Mouse (Mus musculus): ENCODE measurements at regions not wholly inside any gene's neighbourhood (a gene's known extent, or its start where the extent isn't known, plus 50 kb on each side); places are given as distances from the start of the nearest gene placed in this dataset.

GRCm38 (mm10) chr2:72868173-72868572 lies 112.1 kb downstream of the Sp3 start:
- WGBS = 87% methylated on average over 3 of the region's 3 CpGs
- no peaks in the 10 kb centered on the region for H3K27me3 ChIP-seq (ENCODE audit: control insufficient read depth, insufficient read depth, low read length)
- H3K36me3 ChIP-seq (ENCODE audit: control insufficient read depth, insufficient read depth, low read length) = no peaks in the 10 kb centered on the region
- no peak overlapping the region for H3K4me3 ChIP-seq (ENCODE audit: low read depth, low read length)
- TF ChIP-seq POLR2A (IDR thresholded peaks at IDR 0.05; ENCODE audit: low read depth, low read length) = no peak
- no peak for TF ChIP-seq CTCF (IDR thresholded peaks at IDR 0.05; ENCODE audit: extremely low read depth, insufficient read length, insufficient replicate concordance, low read depth, low read length)
- no peak overlapping the region for H3K27ac ChIP-seq (ENCODE audit: insufficient read depth, low read depth, low read length)
- H3K4me1 ChIP-seq (ENCODE audit: control insufficient read depth, insufficient read depth, insufficient read length, low read length) = peaks cover 9% of the 10 kb centered on the region

GRCm38 (mm10) chr2:72871836-72872235 lies 108.4 kb downstream of the Sp3 start:
- no peaks in the 10 kb centered on the region; the same call in 1 of the 2 replicates for H3K4me1 ChIP-seq (ENCODE audit: control insufficient read depth, insufficient read depth, insufficient read length, low read length)
- no peaks in the 10 kb centered on the region; the same call in 1 of the 2 replicates for H3K27me3 ChIP-seq (ENCODE audit: control insufficient read depth, insufficient read depth, low read length)
- 83% methylated on average over 5 of the region's 5 CpGs for WGBS
- H3K36me3 ChIP-seq (ENCODE audit: control insufficient read depth, insufficient read depth, low read length) = no peaks in the 10 kb centered on the region
- no peak overlapping the region for H3K4me3 ChIP-seq (ENCODE audit: low read depth, low read length)
- H3K27ac ChIP-seq (ENCODE audit: insufficient read depth, low read depth, low read length) = no peak overlapping the region
- TF ChIP-seq POLR2A (IDR thresholded peaks at IDR 0.05; ENCODE audit: low read depth, low read length) (no peak), CTCF (IDR thresholded peaks at IDR 0.05; ENCODE audit: extremely low read depth, insufficient read length, insufficient replicate concordance, low read depth, low read length) (no peak)

GRCm38 (mm10) chr2:72873948-72874347 lies 106.3 kb downstream of the Sp3 start:
- no peaks in the 10 kb centered on the region; the same call in 1 of the 2 replicates for H3K4me1 ChIP-seq (ENCODE audit: control insufficient read depth, insufficient read depth, insufficient read length, low read length)
- 74% methylated on average over 10 of the region's 10 CpGs for WGBS
- no peak overlapping the region for H3K4me3 ChIP-seq (ENCODE audit: low read depth, low read length)
- no peak for TF ChIP-seq POLR2A (IDR thresholded peaks at IDR 0.05; ENCODE audit: low read depth, low read length)
- no peak for TF ChIP-seq CTCF (IDR thresholded peaks at IDR 0.05; ENCODE audit: extremely low read depth, insufficient read length, insufficient replicate concordance, low read depth, low read length)
- H3K27me3 ChIP-seq (ENCODE audit: control insufficient read depth, insufficient read depth, low read length) = no peaks in the 10 kb centered on the region; the same call in 1 of the 2 replicates
- H3K27ac ChIP-seq (ENCODE audit: insufficient read depth, low read depth, low read length) = no peak overlapping the region
- H3K36me3 ChIP-seq (ENCODE audit: control insufficient read depth, insufficient read depth, low read length) = no peaks in the 10 kb centered on the region

GRCm38 (mm10) chr2:72874533-72874932 lies 105.7 kb downstream of the Sp3 start:
- no peak overlapping the region for H3K4me3 ChIP-seq (ENCODE audit: low read depth, low read length)
- TF ChIP-seq CTCF (IDR thresholded peaks at IDR 0.05; ENCODE audit: extremely low read depth, insufficient read length, insufficient replicate concordance, low read depth, low read length) = no peak
- no peak for TF ChIP-seq POLR2A (IDR thresholded peaks at IDR 0.05; ENCODE audit: low read depth, low read length)
- H3K4me1 ChIP-seq (ENCODE audit: control insufficient read depth, insufficient read depth, insufficient read length, low read length) = no peaks in the 10 kb centered on the region; the same call in 1 of the 2 replicates
- no peak overlapping the region for H3K27ac ChIP-seq (ENCODE audit: insufficient read depth, low read depth, low read length)
- 83% methylated on average over 12 of the region's 12 CpGs for WGBS
- H3K27me3 ChIP-seq (ENCODE audit: control insufficient read depth, insufficient read depth, low read length) = no peaks in the 10 kb centered on the region; the same call in 1 of the 2 replicates
- no peaks in the 10 kb centered on the region for H3K36me3 ChIP-seq (ENCODE audit: control insufficient read depth, insufficient read depth, low read length)

GRCm38 (mm10) chr2:72875677-72876076 lies 104.6 kb downstream of the Sp3 start:
- Histone ChIP-seq H3K27ac (ENCODE audit: insufficient read depth, low read depth, low read length) (no peak overlapping the region), H3K36me3 (ENCODE audit: control insufficient read depth, insufficient read depth, low read length) (no peaks in the 10 kb centered on the region), H3K4me1 (ENCODE audit: control insufficient read depth, insufficient read depth, insufficient read length, low read length) (no peaks in the 10 kb centered on the region), H3K4me3 (ENCODE audit: low read depth, low read length) (no peak overlapping the region), H3K27me3 (ENCODE audit: control insufficient read depth, insufficient read depth, low read length) (no peaks in the 10 kb centered on the region; the same call in 1 of the 2 replicates)
- TF ChIP-seq POLR2A (IDR thresholded peaks at IDR 0.05; ENCODE audit: low read depth, low read length) = no peak
- TF ChIP-seq CTCF (IDR thresholded peaks at IDR 0.05; ENCODE audit: extremely low read depth, insufficient read length, insufficient replicate concordance, low read depth, low read length) = no peak
- 87% methylated on average over 2 of the region's 2 CpGs for WGBS

GRCm38 (mm10) chr2:72880016-72880415 lies 100.2 kb downstream of the Sp3 start:
- Histone ChIP-seq H3K4me3 (ENCODE audit: low read depth, low read length) (no peak overlapping the region), H3K4me1 (ENCODE audit: control insufficient read depth, insufficient read depth, insufficient read length, low read length) (no peaks in the 10 kb centered on the region), H3K27me3 (ENCODE audit: control insufficient read depth, insufficient read depth, low read length) (no peaks in the 10 kb centered on the region; the same call in 1 of the 2 replicates), H3K36me3 (ENCODE audit: control insufficient read depth, insufficient read depth, low read length) (no peaks in the 10 kb centered on the region), H3K27ac (ENCODE audit: insufficient read depth, low read depth, low read length) (no peak overlapping the region)
- WGBS = 97% methylated on average over 2 of the region's 2 CpGs
- TF ChIP-seq CTCF (IDR thresholded peaks at IDR 0.05; ENCODE audit: extremely low read depth, insufficient read length, insufficient replicate concordance, low read depth, low read length) (no peak), POLR2A (IDR thresholded peaks at IDR 0.05; ENCODE audit: low read depth, low read length) (no peak)

GRCm38 (mm10) chr2:72881554-72881953 lies 98.7 kb downstream of the Sp3 start:
- no peak overlapping the region for H3K4me3 ChIP-seq (ENCODE audit: low read depth, low read length)
- WGBS = 87% methylated on average over 2 of the region's 2 CpGs
- no peaks in the 10 kb centered on the region; the same call in 1 of the 2 replicates for H3K27me3 ChIP-seq (ENCODE audit: control insufficient read depth, insufficient read depth, low read length)
- no peak overlapping the region for H3K27ac ChIP-seq (ENCODE audit: insufficient read depth, low read depth, low read length)
- no peaks in the 10 kb centered on the region for H3K36me3 ChIP-seq (ENCODE audit: control insufficient read depth, insufficient read depth, low read length)
- peaks cover 3% of the 10 kb centered on the region; the same call in 1 of the 2 replicates for H3K4me1 ChIP-seq (ENCODE audit: control insufficient read depth, insufficient read depth, insufficient read length, low read length)
- TF ChIP-seq CTCF (IDR thresholded peaks at IDR 0.05; ENCODE audit: extremely low read depth, insufficient read length, insufficient replicate concordance, low read depth, low read length) (no peak), POLR2A (IDR thresholded peaks at IDR 0.05; ENCODE audit: low read depth, low read length) (no peak)

Data from small intestine, adult 2 months (tissue).